Mouse (Mus musculus): ENCODE results near the gene Dnaja1. TPM values are rescaled to one million over a fixed set of nuclear protein-coding genes. Genes with fewer than 3 reads are reported as not detected.

Gene Dnaja1
- polyA plus RNA-seq (2017; shearing (Covaris generic)): 648 TPM

DNA sequence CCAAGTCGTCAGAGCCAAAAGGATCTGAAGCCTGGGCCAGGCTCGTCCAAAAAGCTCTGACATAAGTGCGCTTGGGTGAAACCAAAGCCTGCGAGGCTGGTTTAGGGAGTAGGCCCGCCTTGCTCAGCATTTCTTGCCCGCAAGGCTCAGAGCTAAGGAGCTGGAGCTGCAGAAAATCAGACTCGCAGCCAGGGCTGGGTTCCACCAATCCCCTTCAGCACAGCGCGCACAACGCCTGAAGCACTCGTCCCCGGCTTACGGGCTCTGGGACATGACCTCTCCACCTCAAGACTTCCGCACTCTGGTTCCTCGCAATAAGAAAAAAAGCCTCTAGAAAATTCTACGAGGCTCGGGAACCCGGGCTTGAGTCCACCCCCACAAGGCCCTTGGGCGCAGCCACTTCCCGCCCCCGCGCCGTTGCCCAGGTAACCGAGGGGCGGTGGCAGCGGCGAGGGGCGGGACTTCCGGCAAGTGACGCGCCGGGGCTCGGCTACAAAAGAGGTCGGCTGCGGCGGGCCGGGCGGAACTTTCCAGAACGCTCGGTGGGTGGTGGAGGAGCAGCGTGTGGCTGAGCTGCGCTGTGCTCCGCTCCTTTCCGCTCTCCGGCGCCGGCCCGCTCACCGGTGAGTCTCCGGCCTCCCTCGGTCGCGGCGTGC, at the start of gene Dnaja1:
TSS of gene Dnaja1 (plus strand) at position 140 of the 656 bp plus-strand sequence.

DNA sequence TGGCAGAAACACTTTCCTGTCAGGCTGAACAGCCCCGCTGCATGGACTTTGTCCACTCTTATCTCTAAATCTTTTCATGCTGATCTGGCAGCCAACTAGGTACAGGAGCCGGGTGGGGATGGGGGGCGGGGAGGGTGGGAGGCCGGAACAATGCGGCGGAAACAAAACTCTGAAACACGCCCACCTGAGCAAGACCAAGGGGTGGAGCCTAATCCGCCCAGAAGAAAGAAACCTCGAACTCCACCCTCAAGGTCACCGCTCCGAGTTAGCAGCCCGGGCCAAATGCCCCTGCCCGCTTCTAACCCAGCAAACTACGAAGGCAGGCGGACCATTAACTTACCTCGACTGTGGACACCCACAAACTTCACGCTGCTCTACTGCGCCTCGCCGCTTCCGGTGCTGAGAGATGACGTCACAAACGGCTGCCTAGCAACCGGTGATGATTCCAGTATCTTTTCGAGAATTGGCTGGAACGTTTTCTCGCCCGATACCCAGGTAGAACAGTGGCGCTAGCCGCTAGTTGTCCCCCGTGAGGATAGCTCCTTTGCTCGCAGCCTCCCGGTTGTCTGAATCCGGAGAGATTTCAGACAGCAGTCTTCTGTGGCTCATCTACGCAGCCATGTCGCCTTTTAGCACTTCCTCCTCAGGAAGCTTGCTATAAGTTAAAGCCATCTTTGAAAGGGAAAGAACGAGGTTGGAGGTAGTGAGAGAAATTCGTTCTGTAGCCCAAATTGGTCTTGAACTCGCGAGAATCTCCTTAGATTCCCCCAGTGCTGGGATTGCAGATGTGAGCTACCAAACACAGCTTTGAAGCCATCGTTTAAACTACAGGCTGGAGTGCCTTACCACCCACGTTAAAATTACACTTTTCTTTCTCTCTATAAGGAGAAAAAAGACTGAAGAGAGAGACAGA, 18.9 kb upstream of the Dnaja1 start, which contains the start of gene Aptx:
TSS of gene Aptx (minus strand) at position 398 of the 913 bp plus-strand sequence.

GRCm38 (mm10) chr4:40757780-40758420, 36.0 kb downstream of the Dnaja1 start, which contains the start of gene Smu1:
Gene Smu1, minus strand, starts transcription at chr4:40757923.

Other genes starting within 250 kb of the Dnaja1 start
- gene Tmem215, start 250.0 kb upstream of the Dnaja1 start, polyA plus RNA-seq (2017; shearing (Covaris generic)): 0.10 TPM
- gene Aptx, start 19.0 kb upstream of the Dnaja1 start, polyA plus RNA-seq (2017; shearing (Covaris generic)): 27.3 TPM
- gene Smu1, start 35.8 kb downstream of the Dnaja1 start, polyA plus RNA-seq (2017; shearing (Covaris generic)): 116 TPM
- 153 TPM for gene B4galt1, start 131.9 kb downstream of the Dnaja1 start, polyA plus RNA-seq (2017; shearing (Covaris generic))
- not detected for gene Spink4, start 197.9 kb downstream of the Dnaja1 start, polyA plus RNA-seq (2017; shearing (Covaris generic))
- gene Bag1, start 226.1 kb downstream of the Dnaja1 start, polyA plus RNA-seq (2017; shearing (Covaris generic)): 159 TPM
- 40.6 TPM for gene Chmp5, start 226.3 kb downstream of the Dnaja1 start, polyA plus RNA-seq (2017; shearing (Covaris generic))
- 130 TPM for gene Nfx1, start 248.8 kb downstream of the Dnaja1 start, polyA plus RNA-seq (2017; shearing (Covaris generic))

All from naive thymus-derived CD4-positive, alpha-beta T cell, adult 5 months (primary cell).